Mouse (Mus musculus) limb, embryonic 11.5 days (tissue): ENCODE measurements around the gene Ilkap. TPM values are rescaled to one million over a fixed set of nuclear protein-coding genes. Genes with fewer than 3 reads are reported as not detected.

Experiments used
- ATAC-seq: fragments of 200-750 bp; cut with Nextera tagmentation; 2 replicates; pipeline ENCODE4 v1.8.0; 2017; ENCODE audit warnings: low read depth; ENCODE audit not compliant: insufficient number of reproducible peaks, low FRiP score, low TSS enrichment
- DNase-seq: peaks from one replicate; pipeline ENCODE4 v3.0.0-alpha.2; 2015; ENCODE audit warnings: low spot score
- H3K27ac ChIP-seq: fragments of 300-500 bp; sonication (generic); replicated peaks from 2 replicates; pipeline ENCODE4 v1.5.1; 2014; ENCODE audit warnings: low read depth, mild to moderate bottlenecking, low read length
- H3K27me3 ChIP-seq: fragments of 300-500 bp; sonication (generic); 2 replicates; pipeline ENCODE4 v1.6.1; 2014; ENCODE audit warnings: mild to moderate bottlenecking, low read length, mixed read lengths; ENCODE audit not compliant: control insufficient read depth, insufficient read depth
- H3K36me3 ChIP-seq: fragments of 300-500 bp; sonication (generic); 2 replicates; pipeline ENCODE4 v1.6.1; 2014; ENCODE audit warnings: mild to moderate bottlenecking, low read length, moderate library complexity, mixed read lengths; ENCODE audit not compliant: control insufficient read depth, insufficient read depth
- H3K4me1 ChIP-seq: fragments of 300-500 bp; sonication (generic); 2 replicates; pipeline ENCODE4 v1.6.1; 2014; ENCODE audit warnings: low read length, mixed read lengths; ENCODE audit not compliant: control insufficient read depth, insufficient read depth
- H3K4me2 ChIP-seq: fragments of 300-500 bp; sonication (generic); 2 replicates; pipeline ENCODE4 v1.6.1; 2014; ENCODE audit warnings: low read depth, mild to moderate bottlenecking, moderate library complexity; ENCODE audit not compliant: severe bottlenecking
- H3K4me3 ChIP-seq: fragments of 300-500 bp; sonication (generic); 2 replicates; pipeline ENCODE4 v1.5.1; 2014; ENCODE audit warnings: low read depth, low read length
- H3K9ac ChIP-seq: fragments of 300-500 bp; sonication (generic); 2 replicates; pipeline ENCODE4 v1.6.1; 2014; ENCODE audit warnings: mild to moderate bottlenecking, low read length
- H3K9me3 ChIP-seq: fragments of 300-500 bp; sonication (generic); 2 replicates; pipeline ENCODE4 v1.6.1; 2016; ENCODE audit warnings: low read length; ENCODE audit not compliant: control insufficient read depth
- WGBS: fragments of 180-500 bp; shearing (Covaris S2); extraction: QIAGEN DNeasy Blood & Tissue Kit; methylation state at CpG from one replicate; pipeline ENCODE4 v1.1.7; 2014; 5-methylcytosine and 5-hydroxymethylcytosine counted together
- polyA plus RNA-seq: library from polyadenylated mRNA; unstranded; fragments of >200 nt; fragmentation: Nextera tagmentation; extraction: Ambion mirVana; gene quantifications from 2 replicates; pipeline ENCODE4 v1.2.1, GENCODE M21; 2014

Ilkap gene
- polyA plus RNA-seq, 1 experiment from 2014 or later: 189 TPM

DNA sequence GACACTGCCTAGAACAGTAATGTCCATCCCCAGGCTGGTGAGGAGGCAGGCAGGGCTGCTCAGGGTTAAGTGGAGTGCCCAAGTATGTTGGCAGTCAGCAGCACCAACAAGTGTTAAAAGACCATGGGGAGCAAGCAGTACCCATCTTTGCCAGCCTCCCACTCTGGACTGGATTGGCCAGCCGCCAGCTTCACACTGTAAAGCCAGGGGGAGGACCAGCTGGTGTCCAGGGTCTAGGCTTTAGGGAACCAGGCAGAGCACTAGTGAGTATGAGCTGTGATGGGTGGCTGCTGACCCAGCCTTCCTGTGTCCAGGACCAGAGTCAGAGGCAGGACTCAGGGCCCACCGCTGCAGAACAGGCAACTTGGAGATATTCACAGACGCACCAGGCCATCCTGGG is 54.6 kb downstream of the Ilkap start:
- H3K4me2 ChIP-seq: no peak overlapping the region
- no peak for ATAC-seq
- peaks cover 48% of the 10 kb centered on the region for H3K27me3 ChIP-seq
- DNase-seq: no peak
- H3K36me3 ChIP-seq: no peaks in the 10 kb centered on the region
- 72% methylated on average over 3 of the region's 3 CpGs for WGBS
- no peak overlapping the region for H3K9ac ChIP-seq
- H3K27ac ChIP-seq: no peak overlapping the region
- peaks cover 9% of the 10 kb centered on the region for H3K4me1 ChIP-seq
- no peaks in the 10 kb centered on the region for H3K9me3 ChIP-seq
- no peak overlapping the region for H3K4me3 ChIP-seq

DNA sequence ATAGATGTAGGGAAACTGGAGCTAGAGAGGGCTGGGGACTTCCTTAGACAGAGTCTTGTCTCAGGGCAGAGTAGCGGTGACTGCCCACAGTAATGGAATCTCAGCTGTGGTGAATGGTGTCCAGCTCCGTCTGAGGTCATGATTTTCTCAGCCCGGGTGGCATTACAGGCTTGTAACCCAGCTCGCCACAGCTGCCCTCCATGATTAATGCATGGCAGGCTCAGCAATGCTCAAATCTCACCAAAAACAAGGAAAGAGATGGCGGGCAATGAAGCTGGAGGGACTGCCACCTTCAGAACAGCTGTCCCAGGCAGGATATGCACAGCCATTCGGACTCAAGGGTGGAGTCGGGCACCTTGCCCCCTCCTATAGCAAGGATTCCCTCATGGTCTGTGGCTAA is 61.3 kb downstream of the Ilkap start:
- Histone ChIP-seq H3K27ac (no peak overlapping the region), H3K36me3 (no peaks in the 10 kb centered on the region), H3K9me3 (no peaks in the 10 kb centered on the region), H3K4me2 (no peak overlapping the region; the same call in 1 of the 2 replicates), H3K27me3 (peaks cover 4% of the 10 kb centered on the region; the same call in 1 of the 2 replicates), H3K4me1 (no peaks in the 10 kb centered on the region), H3K4me3 (no peak overlapping the region), H3K9ac (no peak overlapping the region)
- DNase-seq (no peak), ATAC-seq (no peak)
- 91% methylated on average over 7 of the region's 7 CpGs for WGBS

DNA sequence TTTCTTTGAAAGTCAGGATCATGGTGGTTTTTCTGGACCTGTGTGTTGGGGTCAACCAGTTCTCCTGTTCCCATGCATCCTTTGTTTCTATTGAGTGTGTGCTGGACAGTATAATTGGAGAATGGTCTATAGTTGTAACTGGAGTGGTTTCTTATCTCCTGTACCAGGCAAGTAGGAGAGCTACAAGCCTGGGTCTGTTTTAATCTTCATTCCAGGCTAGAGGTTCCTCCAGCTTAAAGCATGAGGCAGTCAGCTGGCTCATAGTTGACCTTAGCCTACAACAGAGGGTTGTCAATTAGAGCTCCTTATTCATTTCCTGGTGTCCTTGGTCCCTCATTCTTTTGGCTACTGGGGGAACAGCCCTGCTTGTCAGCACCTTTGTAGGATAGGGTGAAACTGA is 65.0 kb downstream of the Ilkap start:
- Histone ChIP-seq H3K27ac (no peak overlapping the region), H3K9me3 (no peaks in the 10 kb centered on the region), H3K4me3 (no peak overlapping the region), H3K4me2 (no peak overlapping the region), H3K36me3 (no peaks in the 10 kb centered on the region), H3K4me1 (no peaks in the 10 kb centered on the region), H3K27me3 (no peaks in the 10 kb centered on the region; the same call in 1 of the 2 replicates), H3K9ac (no peak overlapping the region)
- no peak for ATAC-seq
- no peak for DNase-seq

DNA sequence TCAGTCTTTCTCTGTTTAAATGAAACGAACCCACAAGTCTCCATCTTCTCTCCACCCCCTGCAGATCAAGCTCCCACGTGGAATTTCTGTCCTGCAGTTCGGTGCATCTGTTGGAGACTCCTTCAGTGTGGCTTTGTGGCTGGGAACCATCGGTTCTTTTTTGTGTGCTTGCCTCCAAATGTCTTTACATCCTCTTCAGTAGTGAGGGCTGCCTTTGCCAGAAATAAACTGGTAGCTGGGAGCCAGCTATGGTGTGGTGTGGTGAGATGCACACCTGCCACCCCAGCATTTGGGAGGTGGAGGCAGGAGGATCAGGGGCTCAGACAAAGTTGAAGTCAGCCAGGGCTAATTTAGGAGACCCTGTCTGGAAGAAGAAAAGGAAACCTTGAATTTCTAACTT is 66.5 kb downstream of the Ilkap start:
- 62% methylated on average over 4 of the region's 4 CpGs for WGBS
- Histone ChIP-seq H3K4me3 (no peak overlapping the region), H3K27me3 (no peaks in the 10 kb centered on the region), H3K36me3 (no peaks in the 10 kb centered on the region), H3K4me2 (no peak overlapping the region), H3K27ac (no peak overlapping the region), H3K9me3 (no peaks in the 10 kb centered on the region), H3K4me1 (no peaks in the 10 kb centered on the region), H3K9ac (no peak overlapping the region)
- DNase-seq: no peak
- no peak for ATAC-seq

DNA sequence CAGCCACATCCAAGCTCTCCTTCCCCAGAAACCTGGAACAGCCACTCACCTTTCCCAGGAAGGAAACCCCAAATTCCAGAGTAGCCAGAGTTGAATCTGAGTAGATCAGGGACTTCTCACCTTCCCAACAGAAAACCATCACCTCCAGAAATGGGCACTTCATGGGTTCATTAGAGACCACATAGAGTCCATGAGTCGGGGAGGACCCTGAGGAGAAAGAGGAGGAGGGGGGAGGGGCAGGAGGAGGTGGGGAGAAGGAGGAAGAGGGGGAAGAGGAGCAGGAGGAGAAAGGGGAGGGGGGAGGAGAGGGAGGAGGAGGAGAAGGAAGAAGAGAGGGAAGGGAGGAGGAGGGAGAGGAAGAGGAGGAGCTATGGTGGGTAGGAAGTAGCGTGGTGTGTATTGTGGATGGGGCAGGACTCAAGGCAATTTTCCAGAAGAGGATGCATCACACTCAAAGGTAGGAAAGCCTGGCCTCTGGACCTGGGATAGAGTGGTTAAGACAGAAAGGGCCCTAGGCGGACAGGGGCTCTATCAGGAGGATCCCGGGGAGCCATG is 73.0 kb downstream of the Ilkap start:
- Histone ChIP-seq H3K9ac (no peak overlapping the region), H3K4me1 (no peaks in the 10 kb centered on the region), H3K27ac (no peak overlapping the region), H3K36me3 (no peaks in the 10 kb centered on the region), H3K9me3 (no peaks in the 10 kb centered on the region), H3K27me3 (no peaks in the 10 kb centered on the region), H3K4me2 (no peak overlapping the region), H3K4me3 (no peak overlapping the region)
- no peak for DNase-seq
- no peak for ATAC-seq
- 84% methylated on average over 4 of the region's 4 CpGs for WGBS

DNA sequence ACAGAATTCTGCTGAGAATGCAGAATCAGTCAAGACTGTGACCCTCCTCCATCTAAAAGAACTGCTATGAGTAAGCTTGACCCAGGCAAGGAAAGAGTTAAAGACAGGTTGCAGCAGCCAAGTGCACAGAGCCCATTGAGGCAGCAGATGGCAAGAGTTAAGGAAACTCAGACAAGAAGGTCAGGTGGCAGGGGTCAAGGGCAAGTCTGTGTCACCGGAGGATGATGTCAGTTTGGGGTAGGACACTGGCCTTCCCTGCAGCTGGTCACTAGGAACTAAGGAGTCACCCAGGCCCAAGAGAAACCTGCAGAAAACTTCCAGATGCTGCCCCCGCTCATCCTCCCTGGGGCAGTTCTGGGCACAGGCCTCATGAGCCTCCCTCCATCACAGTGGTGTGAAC is 74.0 kb downstream of the Ilkap start:
- no peak for ATAC-seq
- DNase-seq: no peak
- no peak overlapping the region for H3K9ac ChIP-seq
- H3K36me3 ChIP-seq: no peaks in the 10 kb centered on the region
- H3K27me3 ChIP-seq: no peaks in the 10 kb centered on the region
- 76% methylated on average over 2 of the region's 2 CpGs for WGBS
- H3K4me3 ChIP-seq: no peak overlapping the region
- H3K27ac ChIP-seq: no peak overlapping the region
- H3K9me3 ChIP-seq: no peaks in the 10 kb centered on the region
- H3K4me1 ChIP-seq: no peaks in the 10 kb centered on the region
- no peak overlapping the region for H3K4me2 ChIP-seq

Other genes starting within 250 kb of the Ilkap start
- gene Ramp1, start 219.0 kb downstream of the Ilkap start, polyA plus RNA-seq: 0.37 and 0.47 TPM in 2 replicates
- gene Ube2f, start 148.5 kb downstream of the Ilkap start, polyA plus RNA-seq: 80.3 and 84.7 TPM in 2 replicates
- 11.5 and 14.1 TPM in 2 replicates for gene Scly, start 100.5 kb downstream of the Ilkap start, polyA plus RNA-seq
- gene Espnl, start 76.7 kb downstream of the Ilkap start, polyA plus RNA-seq: 0.05 TPM in 1 of 2 replicates, not detected in the other
- gene Klhl30, start 47.8 kb downstream of the Ilkap start, polyA plus RNA-seq: 0.25 and 0.44 TPM in 2 replicates
- gene Erfe, start 32.4 kb downstream of the Ilkap start, polyA plus RNA-seq: 1.1 and 1.5 TPM in 2 replicates
- gene Hes6, start 15.2 kb upstream of the Ilkap start, polyA plus RNA-seq: 99.8 and 101 TPM in 2 replicates
- gene Per2, start 60.5 kb upstream of the Ilkap start, polyA plus RNA-seq: 1.4 and 2.1 TPM in 2 replicates
- gene Traf3ip1, start 95.8 kb upstream of the Ilkap start, polyA plus RNA-seq: 8.3 and 8.9 TPM in 2 replicates
- 6.7 and 7.6 TPM in 2 replicates for gene Asb1, start 141.7 kb upstream of the Ilkap start, polyA plus RNA-seq